Mouse (Mus musculus) olfactory bulb, adult 2 months (tissue): Measurements from ENCODE around the gene Tnfrsf22. TPM values are rescaled to one million over a fixed set of nuclear protein-coding genes. Genes with fewer than 3 reads are reported as not detected.

Experiments
- H3K27ac ChIP-seq: fragments of 200-500 bp; 2 replicates; pipeline ENCODE4 v1.5.1; 2012; ENCODE audit warnings: low read depth, low read length; ENCODE audit not compliant: insufficient read depth
- H3K4me1 ChIP-seq: fragments of 200-500 bp; 2 replicates; pipeline ENCODE4 v1.6.1; 2012; ENCODE audit warnings: low read length; ENCODE audit not compliant: control insufficient read depth, insufficient read depth
- H3K4me3 ChIP-seq: fragments of 200-500 bp; 2 replicates; pipeline ENCODE4 v1.5.1; 2012; ENCODE audit warnings: mild to moderate bottlenecking, low read depth, low read length, moderate library complexity; ENCODE audit not compliant: insufficient read depth
- CTCF ChIP-seq: fragments of 200-500 bp; IDR thresholded peaks from 2 replicates; pipeline ENCODE4 v1.5.1; 2012; ENCODE audit warnings: low read depth, mild to moderate bottlenecking, low read length, moderate library complexity; ENCODE audit not compliant: insufficient read depth
- POLR2A ChIP-seq: fragments of 200-500 bp; IDR thresholded peaks from 2 replicates; pipeline ENCODE4 v1.6.1; 2012; ENCODE audit warnings: mild to moderate bottlenecking, low read depth, low read length, moderate library complexity; ENCODE audit not compliant: insufficient read depth
- WGBS: fragments of 180-500 bp; shearing (Covaris S2); methylation state at CpG from one replicate; pipeline ENCODE4 v1.1.7; 2018; 5-methylcytosine and 5-hydroxymethylcytosine counted together
- polyA plus RNA-seq: library from polyadenylated mRNA; stranded (reverse); fragments of >200 nt; gene quantifications from 2 replicates; pipeline ENCODE4 v1.2.4, GENCODE M21; 2012; ENCODE audit warnings: low replicate concordance; ENCODE audit not compliant: missing spikeins, insufficient read depth, insufficient read length

Tnfrsf22 gene
- polyA plus RNA-seq, 1 experiment, result not detected

DNA sequence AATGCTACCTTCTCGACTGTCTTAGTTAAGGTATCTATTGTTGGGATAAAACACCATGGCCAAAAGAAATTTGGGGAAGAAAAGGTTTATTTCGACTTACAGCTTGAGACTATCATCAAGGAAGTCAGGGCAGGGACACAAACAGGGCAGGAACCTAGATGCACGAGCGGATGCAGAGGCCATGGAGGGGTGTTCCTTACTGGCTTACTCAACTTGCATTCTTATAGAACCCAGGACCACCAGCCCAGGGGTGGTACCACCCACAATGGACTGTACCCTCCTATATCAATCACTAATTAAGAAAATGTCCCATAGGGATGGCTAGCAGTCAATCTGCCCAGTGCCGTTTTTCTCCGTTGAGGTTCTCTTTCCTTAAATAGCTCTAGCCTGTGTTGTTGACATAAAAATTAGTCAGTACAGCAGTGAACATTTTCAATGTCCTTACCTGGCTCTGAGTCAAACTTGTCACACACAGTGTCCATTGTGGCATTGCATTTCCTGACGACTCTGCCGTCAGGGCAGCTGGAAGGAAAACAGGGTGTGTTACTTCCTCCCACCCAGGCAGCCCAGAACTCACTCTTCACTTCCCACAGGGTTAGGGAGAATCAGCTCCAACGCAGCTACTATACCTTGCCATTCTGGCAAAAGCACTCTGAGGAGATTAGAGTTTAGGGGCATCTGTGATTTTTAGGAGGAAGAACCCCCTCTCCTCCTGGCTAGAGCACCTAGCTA is 34.9 kb downstream of the Tnfrsf22 start:
- no peak for TF ChIP-seq CTCF
- no peak for TF ChIP-seq POLR2A
- no peaks in the 10 kb centered on the region for H3K4me1 ChIP-seq
- WGBS, result 54% methylated on average over 9 of the region's 9 CpGs
- no peak overlapping the region for H3K27ac ChIP-seq
- no peak overlapping the region for H3K4me3 ChIP-seq

DNA sequence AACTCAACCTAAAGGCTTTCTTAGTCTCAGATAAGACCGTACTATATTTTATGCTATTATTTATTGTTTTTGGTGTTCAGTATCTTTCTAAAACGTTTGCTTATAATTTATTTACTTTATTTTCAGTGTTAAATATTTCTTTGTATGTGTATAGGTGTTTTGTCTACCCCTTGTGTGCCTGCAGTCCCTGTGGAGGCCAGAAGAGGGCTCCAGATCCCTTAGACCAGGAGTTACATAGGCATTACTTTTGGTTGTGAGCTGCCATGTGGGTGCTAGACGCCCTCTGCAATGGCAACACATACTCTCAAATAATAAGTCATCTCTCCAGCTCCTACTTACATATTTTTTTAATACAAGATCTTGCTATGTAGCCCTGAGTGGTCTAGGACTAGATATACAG is 37.2 kb downstream of the Tnfrsf22 start:
- H3K4me3 ChIP-seq, result no peak overlapping the region
- WGBS, result 56% methylated on average over 3 of the region's 3 CpGs
- no peak overlapping the region for H3K27ac ChIP-seq
- TF ChIP-seq CTCF, result no peak
- TF ChIP-seq POLR2A, result no peak
- no peaks in the 10 kb centered on the region for H3K4me1 ChIP-seq

DNA sequence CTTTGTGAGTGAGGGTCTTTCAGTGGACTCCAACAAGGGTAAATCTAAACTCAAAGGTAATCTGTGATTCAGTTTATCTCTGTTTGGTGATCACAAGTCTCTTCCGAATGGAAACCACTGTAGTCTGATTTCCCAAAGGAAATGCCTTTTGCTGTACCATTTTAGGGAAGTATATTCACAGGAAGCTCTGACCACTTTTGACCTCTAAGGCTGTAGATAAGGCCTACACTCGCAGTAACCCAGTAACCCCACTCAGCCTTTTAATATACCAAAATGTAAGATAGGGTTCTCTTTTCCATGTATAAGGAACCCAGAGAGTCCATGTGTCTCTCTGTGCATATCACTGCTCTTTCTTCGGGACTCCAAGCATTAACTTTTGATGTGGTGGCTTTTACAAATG is 44.1 kb downstream of the Tnfrsf22 start:
- WGBS, result 89% methylated on average over 3 of the region's 3 CpGs
- no peak for TF ChIP-seq CTCF
- TF ChIP-seq POLR2A, result no peak
- H3K4me1 ChIP-seq, result no peaks in the 10 kb centered on the region
- no peak overlapping the region for H3K4me3 ChIP-seq
- H3K27ac ChIP-seq, result no peak overlapping the region

DNA sequence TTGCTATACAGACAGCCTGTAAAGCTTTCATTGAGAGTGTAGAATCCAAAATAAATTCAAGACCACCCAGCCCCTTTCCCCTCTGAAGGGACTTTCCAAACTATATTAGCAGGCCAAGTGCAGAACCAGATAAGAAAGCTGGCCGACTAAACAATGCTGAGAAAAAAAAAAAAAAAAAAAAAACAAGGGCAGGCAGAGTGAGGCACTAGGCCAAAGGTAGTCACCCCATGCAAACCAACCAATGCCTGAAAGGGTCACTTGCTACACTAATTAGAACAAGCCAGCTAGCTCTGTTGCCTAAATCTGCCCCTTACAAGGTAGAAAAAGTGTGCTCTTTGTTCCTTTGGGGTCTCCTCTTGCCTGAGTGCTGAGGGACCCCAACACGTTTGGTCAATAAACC is 44.6 kb downstream of the Tnfrsf22 start:
- TF ChIP-seq POLR2A (no peak), CTCF (no peak)
- no peaks in the 10 kb centered on the region for H3K4me1 ChIP-seq
- WGBS, result 54% methylated on average over 2 of the region's 2 CpGs

DNA sequence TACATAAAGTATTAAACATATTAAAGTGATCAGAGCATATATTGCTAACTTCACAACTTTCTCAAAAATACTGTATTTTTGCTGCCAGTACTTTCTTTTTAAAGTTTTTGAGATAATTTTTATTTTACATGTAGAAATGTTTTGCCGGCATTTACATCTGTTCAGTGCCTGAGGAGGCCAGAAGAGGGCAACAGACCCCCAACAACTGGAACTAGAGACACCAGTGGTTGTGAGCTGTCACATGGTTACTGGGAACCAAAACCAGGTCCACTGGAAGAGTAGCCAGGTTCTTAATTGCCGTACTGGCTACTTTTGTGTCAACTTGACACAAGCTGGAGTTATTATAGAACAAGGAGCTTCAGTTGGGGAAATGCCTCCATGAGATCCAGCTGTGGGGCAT is 47.8 kb downstream of the Tnfrsf22 start:
- Histone ChIP-seq H3K4me1 (no peaks in the 10 kb centered on the region; the same call in 1 of the 2 replicates), H3K4me3 (no peak overlapping the region), H3K27ac (no peak overlapping the region)
- WGBS, result 74% methylated on average over 2 of the region's 2 CpGs
- no peak for TF ChIP-seq CTCF
- no peak for TF ChIP-seq POLR2A

More for the DNA sequence above, 44.6 kb downstream of the Tnfrsf22 start:
- Histone ChIP-seq H3K27ac (no peak overlapping the region), H3K4me3 (no peak overlapping the region)

DNA sequence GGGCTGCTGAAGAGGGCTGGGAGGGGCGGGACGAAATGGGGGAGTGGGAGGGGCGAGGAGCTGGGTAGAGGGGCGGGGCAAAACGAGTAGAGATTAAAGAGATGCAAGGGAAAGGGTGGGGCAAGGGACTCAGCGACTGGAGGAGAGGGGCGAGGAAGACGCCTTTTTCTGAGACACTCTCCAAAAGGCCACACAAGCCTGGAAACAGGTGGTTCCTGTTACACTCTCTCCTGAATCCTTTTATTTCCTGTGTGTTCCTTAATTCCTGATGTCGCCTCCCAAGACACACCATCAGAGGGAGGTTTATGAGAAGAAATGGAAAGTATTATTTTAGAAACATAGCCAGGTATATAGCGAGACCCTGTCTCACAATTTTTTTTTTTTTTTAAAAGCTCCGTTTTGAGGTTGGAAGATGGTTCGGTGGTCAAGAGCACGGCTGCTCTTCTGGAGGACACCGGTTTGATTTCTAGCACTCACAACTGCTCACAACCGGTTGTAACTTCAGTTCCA is 49.2 kb downstream of the Tnfrsf22 start:
- Histone ChIP-seq H3K27ac (no peak overlapping the region), H3K4me3 (peak overlapping the region; percentile 70), H3K4me1 (peaks cover 4% of the 10 kb centered on the region; the same call in 1 of the 2 replicates)
- TF ChIP-seq CTCF (no peak), POLR2A (no peak)
- 5% methylated on average over 15 of the region's 15 CpGs for WGBS

DNA sequence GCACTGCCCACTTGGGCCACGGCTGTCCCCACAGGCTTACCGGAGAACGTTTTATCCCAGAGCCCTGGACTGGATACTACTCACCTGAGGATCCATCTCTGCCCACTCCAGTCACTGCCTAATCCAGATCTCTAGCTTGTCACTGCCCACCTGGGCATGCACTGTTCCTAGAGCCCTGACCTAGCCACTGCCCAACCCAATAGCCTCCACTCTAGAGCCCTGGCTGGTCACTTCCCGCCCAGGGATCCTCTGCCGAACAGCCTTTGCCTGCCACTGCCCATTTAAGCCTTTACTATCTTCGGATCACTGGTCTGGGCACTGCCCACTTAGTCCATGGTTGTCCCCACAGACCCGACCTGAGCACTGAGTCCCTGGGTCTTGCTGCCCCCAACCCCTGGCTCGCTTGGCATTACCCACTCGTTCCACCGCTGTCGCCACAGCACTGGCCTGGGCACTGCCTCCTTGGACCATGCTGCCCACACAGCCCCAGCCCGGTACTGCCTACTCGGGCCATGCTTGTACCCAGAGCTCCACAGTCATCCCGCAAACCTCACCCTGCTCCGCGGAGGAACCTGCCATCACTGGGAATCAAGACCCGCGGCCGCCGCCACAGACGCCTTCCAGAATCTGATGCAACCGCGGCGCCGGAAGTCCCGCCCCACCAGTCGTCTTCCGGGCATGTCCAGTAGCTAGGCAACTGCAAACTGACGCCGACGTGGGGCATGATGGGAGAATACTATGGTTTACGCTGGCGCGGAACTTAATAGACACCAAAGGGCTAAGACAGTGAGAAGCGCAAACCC is 49.8 kb downstream of the Tnfrsf22 start, which contains the start of gene Cars:
Gene Cars, minus strand, starts transcription at position 663 of the 803 bp plus-strand sequence.
- TF ChIP-seq CTCF (no peak), POLR2A (peak; percentile 83)
- peak within 1 kb of the TSS; percentile 70 for H3K4me3 ChIP-seq
- peaks cover 10% of the 10 kb centered on the region; the same call in 1 of the 2 replicates for H3K4me1 ChIP-seq
- peak within 1 kb of the TSS; percentile 12; the same call in 1 of the 2 replicates for H3K27ac ChIP-seq
- WGBS, result under 1% methylated on average over 35 of the region's 35 CpGs

DNA sequence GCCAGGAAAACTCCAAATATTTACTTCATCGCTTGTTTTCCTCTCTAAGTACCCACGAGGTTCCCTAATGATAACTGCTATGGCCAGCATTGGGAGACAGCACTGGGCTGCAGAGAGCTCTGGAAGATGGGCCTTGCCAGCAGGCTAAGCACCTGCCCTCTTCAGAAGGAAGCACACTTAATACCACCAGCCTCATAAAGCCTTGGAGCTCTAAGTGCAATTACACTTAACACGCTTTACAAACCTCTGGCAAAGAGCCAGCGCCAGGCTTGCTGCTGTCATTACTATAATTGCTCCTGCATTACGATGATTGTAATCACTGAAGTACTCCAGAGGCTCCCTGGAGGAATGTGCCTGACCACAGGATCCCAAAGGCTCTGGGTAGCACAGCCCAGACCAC is 54.6 kb downstream of the Tnfrsf22 start:
- Histone ChIP-seq H3K4me3 (no peak overlapping the region), H3K27ac (no peak overlapping the region)
- WGBS, result 35% methylated on average over 5 of the region's 5 CpGs

More for the DNA sequence above, 54.6 kb downstream of the Tnfrsf22 start:
- TF ChIP-seq POLR2A, result no peak
- no peak for TF ChIP-seq CTCF
- H3K4me1 ChIP-seq, result peaks cover 10% of the 10 kb centered on the region; the same call in 1 of the 2 replicates
